Mouse (Mus musculus) forebrain, embryonic 13.5 days (tissue): Measurements from ENCODE around the gene Wfikkn1. TPM values are rescaled to one million over a fixed set of nuclear protein-coding genes. Genes with fewer than 3 reads are reported as not detected.

ENCODE experiments used
- ATAC-seq: fragments of 200-750 bp; cut with Nextera tagmentation; 2 replicates; pipeline ENCODE4 v1.8.0; 2017
- H3K27ac ChIP-seq: fragments of 300-500 bp; sonication (generic); 2 replicates; pipeline ENCODE4 v1.5.1; 2015; ENCODE audit warnings: inconsistent platforms, mild to moderate bottlenecking, moderate library complexity
- H3K27me3 ChIP-seq: fragments of 300-500 bp; sonication (generic); 2 replicates; pipeline ENCODE4 v1.6.1; 2015; ENCODE audit warnings: mild to moderate bottlenecking, inconsistent platforms
- H3K36me3 ChIP-seq: fragments of 300-500 bp; sonication (generic); 2 replicates; pipeline ENCODE4 v1.6.1; 2015; ENCODE audit warnings: mild to moderate bottlenecking, inconsistent platforms; ENCODE audit not compliant: poor library complexity, severe bottlenecking
- H3K4me1 ChIP-seq: fragments of 300-500 bp; sonication (generic); 2 replicates; pipeline ENCODE4 v1.6.1; 2015; ENCODE audit warnings: inconsistent platforms
- H3K4me2 ChIP-seq: fragments of 300-500 bp; sonication (generic); 2 replicates; pipeline ENCODE4 v1.6.1; 2015; ENCODE audit warnings: inconsistent platforms, mild to moderate bottlenecking, moderate library complexity
- H3K4me3 ChIP-seq: fragments of 300-500 bp; sonication (generic); 2 replicates; pipeline ENCODE4 v1.5.1; 2015; ENCODE audit warnings: mild to moderate bottlenecking, inconsistent platforms
- H3K9ac ChIP-seq: fragments of 300-500 bp; sonication (generic); 2 replicates; pipeline ENCODE4 v1.6.1; 2015; ENCODE audit warnings: mild to moderate bottlenecking, inconsistent platforms
- H3K9me3 ChIP-seq: fragments of 300-500 bp; sonication (generic); replicated peaks from 2 replicates; pipeline ENCODE4 v1.6.1; 2016; ENCODE audit warnings: inconsistent platforms
- WGBS: fragments of 180-500 bp; shearing (Covaris S2); methylation state at CpG from one replicate; pipeline ENCODE4 v1.1.7; 2015; 5-methylcytosine and 5-hydroxymethylcytosine counted together
- polyA plus RNA-seq: library from polyadenylated mRNA; unstranded; fragments of >200 nt; fragmentation: Nextera tagmentation; extraction: Ambion mirVana; gene quantifications from 2 replicates; pipeline ENCODE4 v1.2.1, GENCODE M21; 2015

The Wfikkn1 gene
- polyA plus RNA-seq, 1 experiment from 2014 or later: 0.76 TPM

- no peak overlapping the region for H3K4me3 ChIP-seq
- peaks cover 61% of the 10 kb centered on the region for H3K36me3 ChIP-seq
- no peak overlapping the region for H3K9ac ChIP-seq
- no peak overlapping the region for H3K4me2 ChIP-seq
- no peak for ATAC-seq
- H3K9me3 ChIP-seq: no peaks in the 10 kb centered on the region
- WGBS: 82% methylated on average over 8 of the region's 8 CpGs
- H3K27me3 ChIP-seq: no peaks in the 10 kb centered on the region
- 0 out of 2 replicates have a peak overlapping the region, but pooled peaks have one; percentile 25 for H3K27ac ChIP-seq
- peaks cover 16% of the 10 kb centered on the region for H3K4me1 ChIP-seq
Measured at GRCm38 (mm10) chr17:25883268-25883667, 2.6 kb upstream of the Wfikkn1 start.

DNA sequence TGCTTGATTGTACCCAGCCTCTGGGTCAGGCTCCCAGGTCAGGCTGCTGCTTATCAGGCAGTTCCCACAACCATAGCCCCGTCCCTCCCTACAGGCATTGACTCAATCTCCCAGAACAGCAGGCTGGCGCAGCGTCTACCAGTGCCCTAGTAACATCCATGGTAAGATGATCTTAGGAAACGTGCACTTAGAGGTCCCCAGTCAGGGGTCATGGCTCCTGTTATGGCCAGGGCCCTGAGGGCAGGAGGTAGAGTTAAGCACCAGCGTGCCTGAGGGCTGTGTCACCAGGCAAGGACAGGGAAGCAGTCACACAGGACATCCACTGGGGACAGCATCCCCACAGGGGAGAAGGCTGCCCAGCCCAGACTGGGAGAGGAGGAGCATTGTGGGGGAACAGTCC, 1.6 kb upstream of the Wfikkn1 start:
- no peak overlapping the region for H3K4me2 ChIP-seq
- no peak overlapping the region for H3K9ac ChIP-seq
- H3K9me3 ChIP-seq: no peaks in the 10 kb centered on the region
- no peak overlapping the region for H3K4me3 ChIP-seq
- H3K27ac ChIP-seq: no peak overlapping the region; the same call in 1 of the 2 replicates
- H3K27me3 ChIP-seq: no peaks in the 10 kb centered on the region
- WGBS: 52% methylated on average over 5 of the region's 5 CpGs
- H3K36me3 ChIP-seq: peaks cover 64% of the 10 kb centered on the region
- ATAC-seq: no peak
- H3K4me1 ChIP-seq: peaks cover 16% of the 10 kb centered on the region

DNA sequence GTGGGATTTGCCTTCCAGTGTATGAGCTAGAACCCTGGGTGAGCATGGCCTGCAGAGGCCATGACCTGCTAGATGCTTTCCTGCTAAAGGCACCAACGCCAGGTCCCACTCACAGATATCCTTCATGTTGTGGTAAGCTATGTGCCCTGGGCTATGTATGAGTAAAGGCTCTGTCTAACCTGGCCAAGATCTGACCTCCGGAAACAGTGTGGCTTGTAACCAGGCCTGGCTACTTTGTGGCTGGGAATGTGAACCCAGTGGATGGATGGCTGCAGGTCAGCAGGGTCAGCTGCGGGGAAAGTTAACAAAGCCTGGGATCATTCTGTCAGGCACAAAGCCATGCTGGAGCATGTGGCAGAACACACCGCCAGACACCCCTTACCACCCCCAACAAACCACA, 1.0 kb upstream of the Wfikkn1 start:
- Histone ChIP-seq H3K4me3 (no peak overlapping the region), H3K9ac (peak overlapping the region; percentile 23; the same call in 1 of the 2 replicates), H3K27me3 (no peaks in the 10 kb centered on the region), H3K4me2 (no peak overlapping the region), H3K4me1 (peaks cover 21% of the 10 kb centered on the region), H3K36me3 (peaks cover 62% of the 10 kb centered on the region), H3K27ac (peak overlapping the region; percentile 52), H3K9me3 (no peaks in the 10 kb centered on the region)
- no peak for ATAC-seq
- 23% methylated on average over 4 of the region's 4 CpGs for WGBS

- Histone ChIP-seq H3K4me2 (no peak overlapping the region), H3K27me3 (no peaks in the 10 kb centered on the region), H3K4me3 (no peak overlapping the region), H3K27ac (peak overlapping the region; percentile 52), H3K9me3 (no peaks in the 10 kb centered on the region), H3K4me1 (peaks cover 27% of the 10 kb centered on the region), H3K36me3 (peaks cover 62% of the 10 kb centered on the region), H3K9ac (peak overlapping the region; percentile 23; the same call in 1 of the 2 replicates)
- ATAC-seq: no peak
- WGBS: 5% methylated on average over 5 of the region's 5 CpGs
Measured at GRCm38 (mm10) chr17:25880913-25881641, 419 bp upstream of the Wfikkn1 start.

- Histone ChIP-seq H3K36me3 (peaks cover 58% of the 10 kb centered on the region), H3K27ac (no peak overlapping the region), H3K4me3 (no peak overlapping the region), H3K27me3 (no peaks in the 10 kb centered on the region), H3K9ac (no peak overlapping the region), H3K4me1 (peaks cover 31% of the 10 kb centered on the region), H3K9me3 (no peaks in the 10 kb centered on the region), H3K4me2 (no peak overlapping the region)
- 72% methylated on average over 8 of the region's 8 CpGs for WGBS
- ATAC-seq: no peak
Measured at GRCm38 (mm10) chr17:25879750-25880149, 908 bp downstream of the Wfikkn1 start.

DNA sequence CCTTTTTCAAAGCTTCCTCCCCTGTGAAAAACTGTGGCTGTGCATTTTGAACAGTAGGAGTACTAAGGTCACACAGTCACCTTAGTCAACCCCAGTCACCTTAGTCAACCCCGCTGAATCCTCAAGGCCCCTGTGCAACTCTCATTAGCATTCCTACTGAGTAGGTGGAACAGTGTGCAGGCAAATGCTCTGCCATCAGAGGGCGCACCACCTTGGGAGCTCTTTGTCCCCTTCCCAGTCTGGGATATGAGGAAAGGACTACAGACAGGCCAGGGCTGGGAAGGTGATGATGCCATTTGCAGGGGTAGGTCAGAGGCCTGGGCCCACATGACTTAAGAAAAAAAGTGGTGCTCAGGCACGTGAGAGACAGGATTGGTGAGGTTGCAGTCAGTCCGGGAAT, 1.4 kb downstream of the Wfikkn1 start:
- Histone ChIP-seq H3K4me2 (no peak overlapping the region), H3K9me3 (no peaks in the 10 kb centered on the region), H3K27me3 (no peaks in the 10 kb centered on the region), H3K27ac (no peak overlapping the region), H3K4me1 (peaks cover 32% of the 10 kb centered on the region), H3K9ac (no peak overlapping the region), H3K36me3 (peaks cover 53% of the 10 kb centered on the region), H3K4me3 (no peak overlapping the region)
- WGBS: 38% methylated on average over 4 of the region's 4 CpGs
- ATAC-seq: no peak

- no peaks in the 10 kb centered on the region for H3K27me3 ChIP-seq
- ATAC-seq: no peak
- H3K4me3 ChIP-seq: no peak overlapping the region
- peaks cover 38% of the 10 kb centered on the region for H3K4me1 ChIP-seq
- no peaks in the 10 kb centered on the region for H3K9me3 ChIP-seq
- H3K9ac ChIP-seq: no peak overlapping the region
- no peak overlapping the region for H3K4me2 ChIP-seq
- H3K27ac ChIP-seq: no peak overlapping the region
- 90% methylated on average over 19 of the region's 19 CpGs for WGBS
- H3K36me3 ChIP-seq: peaks cover 48% of the 10 kb centered on the region
Measured at GRCm38 (mm10) chr17:25878611-25879180, 2.0 kb downstream of the Wfikkn1 start.

GRCm38 (mm10) chr17:25877741-25878610, 2.7 kb downstream of the Wfikkn1 start:
- 92% methylated on average over 32 of the region's 32 CpGs for WGBS
- peaks cover 40% of the 10 kb centered on the region for H3K36me3 ChIP-seq
- peaks cover 38% of the 10 kb centered on the region for H3K4me1 ChIP-seq
- no peak for ATAC-seq
- H3K4me2 ChIP-seq: no peak overlapping the region
- no peaks in the 10 kb centered on the region for H3K27me3 ChIP-seq
- no peak overlapping the region for H3K4me3 ChIP-seq
- no peaks in the 10 kb centered on the region for H3K9me3 ChIP-seq
- H3K27ac ChIP-seq: no peak overlapping the region
- H3K9ac ChIP-seq: no peak overlapping the region

DNA sequence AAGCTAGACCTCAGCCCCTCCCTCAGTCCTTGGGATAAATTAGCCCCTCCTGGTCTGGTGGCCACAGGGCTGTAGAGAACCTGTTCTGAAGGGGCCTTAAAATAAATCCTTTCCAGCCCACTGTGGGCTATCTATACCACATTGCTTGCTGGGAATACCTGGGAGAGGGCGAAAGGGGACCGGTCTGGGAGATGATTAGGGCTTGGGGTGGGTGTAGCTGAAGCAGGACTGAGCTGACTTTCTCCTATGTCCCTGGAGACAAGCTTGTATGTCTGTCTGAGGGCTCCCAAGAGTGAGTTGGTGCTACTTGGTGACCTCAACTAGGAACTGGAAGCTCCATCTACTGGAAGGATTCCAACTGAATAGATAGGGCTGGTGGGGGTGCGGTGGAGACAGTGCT, 3.6 kb downstream of the Wfikkn1 start:
- Histone ChIP-seq H3K4me3 (no peak overlapping the region), H3K4me2 (peak overlapping the region; percentile 89; the same call in 1 of the 2 replicates), H3K36me3 (peaks cover 31% of the 10 kb centered on the region), H3K9ac (no peak overlapping the region), H3K27ac (no peak overlapping the region), H3K9me3 (no peaks in the 10 kb centered on the region), H3K27me3 (no peaks in the 10 kb centered on the region), H3K4me1 (peaks cover 38% of the 10 kb centered on the region)
- 96% methylated on average over 3 of the region's 3 CpGs for WGBS
- ATAC-seq: no peak

- peaks cover 38% of the 10 kb centered on the region for H3K4me1 ChIP-seq
Measured at GRCm38 (mm10) chr17:25876347-25876915, 4.2 kb downstream of the Wfikkn1 start.

DNA sequence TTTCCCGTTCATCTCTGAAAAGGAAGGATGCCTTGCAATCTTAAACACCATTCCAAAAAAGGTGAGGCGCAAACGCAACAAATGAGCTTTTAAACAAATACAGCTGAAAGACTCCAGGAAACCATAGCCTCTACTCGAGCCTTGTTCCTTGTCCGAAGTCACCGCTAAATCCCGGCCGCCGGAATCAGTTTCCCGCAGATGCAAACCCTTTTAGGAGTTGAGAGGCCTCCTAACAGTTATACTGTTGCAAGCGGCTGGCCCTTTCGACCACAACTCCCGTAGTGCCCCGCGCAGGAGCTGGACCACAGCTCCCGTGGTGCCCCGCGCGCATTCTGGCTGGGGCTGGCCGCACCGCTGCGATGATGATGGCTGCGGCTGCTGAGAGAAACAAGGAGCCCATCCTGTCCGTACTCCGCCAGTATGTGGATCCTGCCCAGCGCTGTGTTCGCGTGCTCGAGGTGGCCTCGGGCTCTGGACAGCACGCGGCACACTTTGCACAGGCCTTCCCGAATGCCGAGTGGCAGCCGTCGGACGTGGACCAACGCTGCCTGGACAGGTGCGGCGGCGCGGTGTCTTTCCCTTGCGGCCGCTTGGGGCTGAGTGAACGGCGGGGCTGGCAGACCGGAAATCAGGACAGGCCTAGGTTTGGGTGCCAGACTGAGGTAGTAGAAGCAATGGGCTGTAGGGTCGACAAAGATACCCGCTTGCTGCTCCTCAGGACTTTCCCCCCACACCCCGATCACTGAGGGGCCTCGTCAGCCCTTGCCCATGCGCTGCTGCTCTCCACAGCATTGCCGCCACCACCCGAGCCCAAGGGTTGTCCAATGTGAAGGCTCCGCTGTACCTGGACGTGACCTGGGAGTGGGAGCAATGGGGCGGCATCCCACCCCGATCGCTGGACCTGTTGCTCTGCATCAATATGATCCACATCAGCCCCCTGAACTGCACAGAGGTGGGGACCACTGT, 5.2 kb downstream of the Wfikkn1 start:
- Histone ChIP-seq H3K4me3 (peak overlapping the region; percentile 68), H3K9me3 (no peaks in the 10 kb centered on the region), H3K4me1 (peaks cover 28% of the 10 kb centered on the region), H3K27ac (peak overlapping the region; percentile 96), H3K4me2 (peak overlapping the region; percentile 89), H3K36me3 (peaks cover 24% of the 10 kb centered on the region), H3K27me3 (no peaks in the 10 kb centered on the region), H3K9ac (peak overlapping the region; percentile 83)
- peak; percentile 94 for ATAC-seq
- WGBS: under 1% methylated on average over 59 of the region's 59 CpGs

More at GRCm38 (mm10) chr17:25876347-25876915, 4.2 kb downstream of the Wfikkn1 start:
- ATAC-seq: no peak
- Histone ChIP-seq H3K36me3 (peaks cover 26% of the 10 kb centered on the region), H3K9ac (peak overlapping the region; percentile 83), H3K27ac (peak overlapping the region; percentile 96; the same call in 1 of the 2 replicates), H3K4me2 (peak overlapping the region; percentile 89), H3K9me3 (no peaks in the 10 kb centered on the region), H3K27me3 (no peaks in the 10 kb centered on the region), H3K4me3 (peak overlapping the region; percentile 68)
- WGBS: 68% methylated on average over 10 of the region's 10 CpGs
